Mouse (Mus musculus) MEL (cell line): ENCODE data around the gene Utf1. TPM values are rescaled to one million over a fixed set of nuclear protein-coding genes. Genes with fewer than 3 reads are reported as not detected.

Experiments
- DNase-seq: peaks from one replicate; pipeline ENCODE4 v3.0.0; 2011; ENCODE audit warnings: low read depth, low spot score
- H3K27ac ChIP-seq: 2 replicates; pipeline ENCODE4 v1.5.1; 2012; ENCODE audit warnings: low read depth, mild to moderate bottlenecking, control low read depth, low read length, moderate library complexity; ENCODE audit not compliant: control insufficient read depth
- H3K27me3 ChIP-seq, 2 experiments: fragments of 150-350 bp in 1 of 2; sonication (generic) in 1 of 2; 2 replicates each; pipeline ENCODE4 v1.6.1; 2012; ENCODE audit warnings: low read length in 2 of 2, mild to moderate bottlenecking in 2 of 2, improper control_type of control experiment in 1 of 2, moderate library complexity in 1 of 2; ENCODE audit not compliant: insufficient read depth in 2 of 2, control insufficient read depth in 1 of 2
- H3K36me3 ChIP-seq, 2 experiments: 2 replicates each; pipeline ENCODE4 v1.6.1; 2012 to 2014; ENCODE audit warnings: low read length in 2 of 2, improper control_type of control experiment in 1 of 2, inconsistent platforms in 1 of 2, mild to moderate bottlenecking in 1 of 2; ENCODE audit not compliant: insufficient read depth in 2 of 2, control insufficient read depth in 1 of 2
- H3K4me1 ChIP-seq, 2 experiments: fragments of 150-350 bp in 1 of 2; sonication (generic) in 1 of 2; 2 replicates each; pipeline ENCODE4 v1.6.1; 2012; ENCODE audit warnings: low read length in 2 of 2, improper control_type of control experiment in 1 of 2, mild to moderate bottlenecking in 1 of 2; ENCODE audit not compliant: insufficient read depth in 2 of 2, control insufficient read depth in 1 of 2
- H3K4me3 ChIP-seq, 2 experiments: fragments of 150-350 bp in 1 of 2; sonication (generic) in 1 of 2; 2 replicates each; pipeline ENCODE4 v1.5.1; 2012; ENCODE audit warnings: low read depth in 2 of 2, low read length in 2 of 2, mild to moderate bottlenecking in 2 of 2, moderate library complexity in 2 of 2, control low read depth in 1 of 2, improper control_type of control experiment in 1 of 2; ENCODE audit not compliant: control insufficient read depth in 1 of 2, insufficient read depth in 1 of 2
- H3K79me2 ChIP-seq: 2 replicates; pipeline ENCODE4 v1.6.1; 2012; ENCODE audit warnings: mild to moderate bottlenecking, low read length, moderate library complexity; ENCODE audit not compliant: control insufficient read depth, poor library complexity, insufficient read depth
- H3K9ac ChIP-seq: 2 replicates; pipeline ENCODE4 v1.6.1; 2012; ENCODE audit warnings: low read depth, mild to moderate bottlenecking, control low read depth, low read length, moderate library complexity; ENCODE audit not compliant: control insufficient read depth, poor library complexity, severe bottlenecking
- H3K9me3 ChIP-seq: fragments of 150-350 bp; sonication (generic); replicated peaks from 2 replicates; pipeline ENCODE4 v1.6.1; 2012; ENCODE audit warnings: mild to moderate bottlenecking, low read length, improper control_type of control experiment, moderate library complexity; ENCODE audit not compliant: insufficient read depth
- BHLHE40 ChIP-seq: IDR thresholded peaks from 2 replicates; pipeline ENCODE4 v1.6.1; 2012; ENCODE audit warnings: low read depth, mild to moderate bottlenecking, inconsistent platforms, low read length, improper control_type of control experiment, borderline replicate concordance
- CHD1 ChIP-seq: IDR thresholded peaks from 2 replicates; pipeline ENCODE4 v1.6.1; 2012; ENCODE audit warnings: low read depth, mild to moderate bottlenecking, inconsistent platforms, low read length, improper control_type of control experiment
- ETS1 ChIP-seq: IDR thresholded peaks from 2 replicates; pipeline ENCODE4 v1.6.1; 2012; ENCODE audit warnings: low read depth, mild to moderate bottlenecking, inconsistent platforms, low read length, improper control_type of control experiment, moderate library complexity
- GABPA ChIP-seq: IDR thresholded peaks from 2 replicates; pipeline ENCODE4 v1.6.1; 2012; ENCODE audit warnings: low read depth, mild to moderate bottlenecking, inconsistent platforms, low read length, improper control_type of control experiment, moderate library complexity
- GATA1 ChIP-seq: IDR thresholded peaks from 2 replicates; pipeline ENCODE4 v1.6.1; 2011; ENCODE audit warnings: low read depth, low read length, improper control_type of control experiment
- KAT2A ChIP-seq: conservative IDR thresholded peaks from 2 replicates; pipeline ENCODE4 v1.6.1; 2012; ENCODE audit warnings: low read depth, low read length, improper control_type of control experiment, inconsistent platforms
- MAX ChIP-seq: IDR thresholded peaks from 2 replicates; pipeline ENCODE4 v1.6.1; 2011; ENCODE audit warnings: low read length, improper control_type of control experiment
- MXI1 ChIP-seq: IDR thresholded peaks from 2 replicates; pipeline ENCODE4 v1.6.1; 2011; ENCODE audit warnings: mild to moderate bottlenecking, low read depth, low read length, improper control_type of control experiment
- MYB ChIP-seq: IDR thresholded peaks from 2 replicates; pipeline ENCODE4 v1.6.1; 2011; ENCODE audit warnings: mild to moderate bottlenecking, low read depth, low read length, improper control_type of control experiment
- MYC ChIP-seq: IDR thresholded peaks from 2 replicates; pipeline ENCODE4 v1.6.1; 2011; ENCODE audit warnings: low read depth, mild to moderate bottlenecking, low read length, improper control_type of control experiment, moderate library complexity
- NELFE ChIP-seq: IDR thresholded peaks from 2 replicates; pipeline ENCODE4 v1.6.1; 2011; ENCODE audit warnings: low read depth, low read length, improper control_type of control experiment
- POLR2A ChIP-seq, 2 experiments: IDR thresholded peaks; 2 replicates each; pipeline ENCODE4 v1.6.1; 2011 to 2012; ENCODE audit warnings: low read length in 2 of 2, mild to moderate bottlenecking in 2 of 2, control low read depth in 1 of 2, improper control_type of control experiment in 1 of 2, low read depth in 1 of 2, moderate library complexity in 1 of 2; ENCODE audit not compliant: control insufficient read depth in 1 of 2, insufficient read depth in 1 of 2, poor library complexity in 1 of 2
- POLR2AphosphoS2 ChIP-seq: IDR thresholded peaks from 2 replicates; pipeline ENCODE4 v1.6.1; 2011; ENCODE audit warnings: low read length, improper control_type of control experiment
- POLR2AphosphoS5 ChIP-seq: IDR thresholded peaks from 2 replicates; pipeline ENCODE4 v1.6.1; 2012; ENCODE audit warnings: low read depth, borderline replicate concordance, mild to moderate bottlenecking, inconsistent platforms, low read length, moderate library complexity, mixed read lengths
- RAD21 ChIP-seq: IDR thresholded peaks from 2 replicates; pipeline ENCODE4 v1.6.1; 2011; ENCODE audit warnings: mild to moderate bottlenecking, low read depth, low read length, improper control_type of control experiment
- RCOR1 ChIP-seq: IDR thresholded peaks from 2 replicates; pipeline ENCODE4 v1.6.1; 2012; ENCODE audit warnings: low read depth, mild to moderate bottlenecking, inconsistent platforms, low read length, improper control_type of control experiment
- SIN3A ChIP-seq: IDR thresholded peaks from 2 replicates; pipeline ENCODE4 v1.6.1; 2012; ENCODE audit warnings: low read length, improper control_type of control experiment, inconsistent platforms
- UBTF ChIP-seq: IDR thresholded peaks from 2 replicates; pipeline ENCODE4 v1.6.1; 2012; ENCODE audit warnings: low read depth, mild to moderate bottlenecking, inconsistent platforms, low read length, improper control_type of control experiment, moderate library complexity, borderline replicate concordance; ENCODE audit not compliant: insufficient read depth
- USF1 ChIP-seq: IDR thresholded peaks from 2 replicates; pipeline ENCODE4 v1.6.1; 2014; ENCODE audit warnings: low read depth, mild to moderate bottlenecking, inconsistent platforms, low read length, improper control_type of control experiment, moderate library complexity
- USF2 ChIP-seq, 2 experiments: IDR thresholded peaks; 2 replicates each; pipeline ENCODE4 v1.6.1; 2011 to 2012; ENCODE audit warnings: improper control_type of control experiment in 2 of 2, low read length in 2 of 2, borderline replicate concordance in 1 of 2, inconsistent platforms in 1 of 2, low read depth in 1 of 2, mild to moderate bottlenecking in 1 of 2; ENCODE audit not compliant: insufficient read depth in 1 of 2
- ZKSCAN1 ChIP-seq: IDR thresholded peaks from 2 replicates; pipeline ENCODE4 v1.6.1; 2012; ENCODE audit warnings: low read depth, mild to moderate bottlenecking, inconsistent platforms, low read length, improper control_type of control experiment, moderate library complexity
- ZMIZ1 ChIP-seq: IDR thresholded peaks from 2 replicates; pipeline ENCODE4 v1.6.1; 2012; ENCODE audit warnings: low read depth, mild to moderate bottlenecking, inconsistent platforms, low read length, improper control_type of control experiment, moderate library complexity
- ZNF384 ChIP-seq: IDR thresholded peaks from 2 replicates; pipeline ENCODE4 v1.6.1; 2012; ENCODE audit warnings: low read depth, mild to moderate bottlenecking, inconsistent platforms, low read length, improper control_type of control experiment
- polyA plus RNA-seq, 2 experiments: library from polyadenylated mRNA; stranded (reverse) in 1 of 2; unstranded in 1 of 2; fragments of >175 nt in 1 of 2; fragments of >200 nt in 1 of 2; gene quantifications; 2 replicates each; pipeline versions ENCODE4 v1.2.1 to v1.2.4; 2012; ENCODE audit warnings: low replicate concordance in 2 of 2, low read depth in 1 of 2; ENCODE audit not compliant: insufficient read length in 2 of 2, insufficient read depth in 1 of 2, missing spikeins in 1 of 2
- total RNA-seq: library from RNA; depleted of rRNA; stranded (reverse); fragments of 300-350 nt; gene quantifications from 2 replicates; pipeline ENCODE4 v1.2.3, GENCODE M21; 2012

The Utf1 gene
- total and polyA plus RNA-seq, 3 experiments = not detected

- Histone ChIP-seq H3K36me3 (no peaks in the 10 kb centered on the region), H3K79me2 (no peaks in the 10 kb centered on the region), H3K27ac (no peak overlapping the region), H3K4me1 (peaks cover 0 to 3% of the 10 kb centered on the region in 2 experiments; a peak in 2 of 4 replicates), H3K27me3 (no peaks in the 10 kb centered on the region), H3K9ac (no peak overlapping the region), H3K4me3 (no peak overlapping the region)
- DNase-seq = no peak
- no peak for TF ChIP-seq POLR2AphosphoS2
- TF ChIP-seq SIN3A = no peak
- TF ChIP-seq ZNF384 = no peak
- TF ChIP-seq GABPA = no peak
- no peak for TF ChIP-seq MAX
- no peak for TF ChIP-seq UBTF
- no peak for TF ChIP-seq NELFE
- TF ChIP-seq USF1 = no peak
- no peak for TF ChIP-seq POLR2A (IDR thresholded peaks at IDR 0.05; ENCODE audit: control insufficient read depth in 1 of 2, insufficient read depth in 1 of 2, low read depth in 1 of 2, low read length in 2 of 2, poor library complexity in 1 of 2)
- no peak for TF ChIP-seq RCOR1
- no peak for TF ChIP-seq MYB
- no peak for TF ChIP-seq RAD21
- TF ChIP-seq USF2 (IDR thresholded peaks at IDR 0.05; ENCODE audit: borderline replicate concordance in 1 of 2, insufficient read depth in 1 of 2, low read depth in 1 of 2, low read length in 2 of 2) = no peak
- no peak for TF ChIP-seq ZMIZ1
- no peak for TF ChIP-seq BHLHE40
- TF ChIP-seq KAT2A = no peak
- TF ChIP-seq, all 39 proteins: peak for 0
- no peaks in the 10 kb centered on the region for H3K9me3 ChIP-seq
Observed at GRCm38 (mm10) chr7:139945516-139945915, 1.9 kb downstream of the Utf1 start.

GRCm38 (mm10) chr7:139946032-139946431 lies 2.4 kb downstream of the Utf1 start:
- TF ChIP-seq KAT2A = no peak
- no peak for TF ChIP-seq ZKSCAN1
- no peak for TF ChIP-seq RCOR1
- no peak for TF ChIP-seq CHD1
- no peak for TF ChIP-seq GATA1
- TF ChIP-seq MXI1 = no peak
- TF ChIP-seq ETS1 = no peak
- no peak for TF ChIP-seq ZMIZ1
- TF ChIP-seq POLR2AphosphoS5 = no peak
- TF ChIP-seq MYC = no peak
- TF ChIP-seq, all 39 proteins: peak for 0
- Histone ChIP-seq H3K4me3 (no peak overlapping the region), H3K36me3 (no peaks in the 10 kb centered on the region), H3K9me3 (no peaks in the 10 kb centered on the region), H3K27me3 (no peaks in the 10 kb centered on the region), H3K79me2 (no peaks in the 10 kb centered on the region), H3K27ac (no peak overlapping the region), H3K9ac (no peak overlapping the region), H3K4me1 (peaks cover 0 to 3% of the 10 kb centered on the region in 2 experiments; a peak in 2 of 4 replicates)
- no peak for DNase-seq
